Mouse (Mus musculus) small intestine, adult 2 months (tissue): ENCODE results near the gene Sh2d7.

Experiments used
- CTCF ChIP-seq: fragments of 200-500 bp; IDR thresholded peaks from 2 replicates; pipeline ENCODE4 v1.5.1; 2012; ENCODE audit warnings: low read depth, mild to moderate bottlenecking, control low read depth, inconsistent platforms, low read length, moderate library complexity, mixed read lengths; ENCODE audit not compliant: insufficient replicate concordance, insufficient read length; ENCODE audit errors: extremely low read depth
- POLR2A ChIP-seq: fragments of 200-500 bp; IDR thresholded peaks from 2 replicates; pipeline ENCODE4 v1.6.1; 2012; ENCODE audit warnings: low read depth, mild to moderate bottlenecking, control low read depth, inconsistent platforms, low read length, moderate library complexity

DNA sequence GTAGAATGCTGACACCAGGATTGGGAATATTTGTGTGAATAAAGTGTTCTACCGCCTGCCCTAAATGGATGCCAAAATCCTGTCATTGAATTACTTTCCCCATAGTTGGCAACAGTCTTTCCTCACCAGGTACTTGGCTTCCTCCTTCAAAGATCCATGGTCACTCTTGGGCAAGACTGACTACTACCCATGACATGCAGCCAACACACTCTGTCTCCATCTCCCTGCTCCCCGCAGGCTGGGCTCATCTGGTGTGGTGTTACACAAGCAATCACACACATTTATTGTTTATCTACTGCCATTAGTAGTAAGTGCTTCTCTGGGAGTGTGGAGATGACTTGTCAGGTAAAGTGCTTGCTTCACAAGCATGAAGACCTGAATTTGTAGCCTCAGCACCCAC is 5.9 kb upstream of the Sh2d7 start:
- TF ChIP-seq CTCF: no peak
- TF ChIP-seq POLR2A: no peak
